Mouse (Mus musculus) embryo, embryonic 11.5 days (tissue): ENCODE measurements around the gene Klk13.

Experiments used
- DNase-seq: peaks from one replicate; pipeline ENCODE4 v3.0.0-alpha.2; 2012; ENCODE audit warnings: low read depth, low spot score

The Klk13 gene

GRCm38 (mm10) chr7:43771916-43772315, 59.5 kb downstream of the Klk13 start:
- DNase-seq: no peak

DNA sequence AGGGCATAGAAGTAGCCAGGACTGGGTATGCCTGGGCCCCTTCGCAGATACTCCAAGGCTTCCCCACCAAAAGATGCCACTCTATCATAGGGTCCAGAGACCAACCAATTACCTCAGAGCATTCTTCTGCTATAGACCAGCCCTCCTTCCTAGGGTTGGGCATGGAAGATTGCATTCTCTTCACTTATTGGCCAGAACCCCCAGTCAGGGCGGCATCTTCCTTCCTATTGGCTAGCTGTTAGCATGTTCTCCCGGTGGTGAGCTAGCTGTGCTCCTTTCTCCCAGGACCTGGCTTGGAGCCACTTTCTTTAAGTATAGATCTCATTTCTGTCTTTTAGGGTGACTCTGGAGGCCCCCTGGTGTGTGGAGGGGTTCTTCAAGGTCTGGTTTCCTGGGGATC, 60.5 kb downstream of the Klk13 start:
- no peak for DNase-seq

DNA sequence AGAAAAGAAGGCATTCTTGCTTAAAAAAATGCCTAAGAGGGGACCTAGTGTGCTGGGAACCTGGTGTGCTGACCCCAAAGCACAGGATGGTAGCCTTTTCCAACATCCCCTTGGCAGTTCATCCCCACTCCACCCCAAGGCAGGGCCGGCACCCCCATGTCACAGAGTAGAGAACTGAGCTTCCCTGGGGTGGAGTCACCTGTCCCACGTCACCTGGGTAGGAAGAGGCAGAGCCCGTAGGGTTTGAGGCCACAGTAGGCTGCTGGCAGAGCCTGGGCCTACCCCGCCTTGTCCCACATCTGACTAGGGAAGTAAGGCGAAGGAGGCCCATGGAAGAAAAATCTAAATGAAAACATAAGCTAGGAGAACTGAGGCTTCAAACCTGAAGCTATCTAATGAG, 62.0 kb downstream of the Klk13 start, which contains the start of gene Klk11:
Klk11 (plus strand) TSS at position 241 of the 400 bp plus-strand sequence.
- no peak for DNase-seq

DNA sequence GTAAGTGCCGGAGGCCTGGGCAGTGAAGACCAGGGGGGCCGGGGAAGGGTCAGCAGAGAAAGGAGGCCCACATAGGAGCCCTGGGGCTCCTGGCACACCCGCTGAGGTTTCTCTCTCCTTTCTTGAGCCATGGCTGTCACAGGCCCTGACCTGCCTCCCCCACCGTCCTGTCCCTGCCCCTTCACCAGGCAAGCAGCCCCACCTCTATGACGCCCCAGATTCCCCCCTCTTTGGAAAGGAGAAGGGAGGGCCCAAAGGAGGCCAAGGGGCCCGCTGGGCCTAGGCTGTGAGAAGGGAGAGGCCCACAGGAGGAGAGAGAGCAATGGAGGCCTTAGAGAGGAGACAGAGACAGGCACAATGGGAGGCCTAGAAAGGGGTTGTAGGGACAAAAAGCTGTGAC, 62.4 kb downstream of the Klk13 start:
- DNase-seq: no peak

DNA sequence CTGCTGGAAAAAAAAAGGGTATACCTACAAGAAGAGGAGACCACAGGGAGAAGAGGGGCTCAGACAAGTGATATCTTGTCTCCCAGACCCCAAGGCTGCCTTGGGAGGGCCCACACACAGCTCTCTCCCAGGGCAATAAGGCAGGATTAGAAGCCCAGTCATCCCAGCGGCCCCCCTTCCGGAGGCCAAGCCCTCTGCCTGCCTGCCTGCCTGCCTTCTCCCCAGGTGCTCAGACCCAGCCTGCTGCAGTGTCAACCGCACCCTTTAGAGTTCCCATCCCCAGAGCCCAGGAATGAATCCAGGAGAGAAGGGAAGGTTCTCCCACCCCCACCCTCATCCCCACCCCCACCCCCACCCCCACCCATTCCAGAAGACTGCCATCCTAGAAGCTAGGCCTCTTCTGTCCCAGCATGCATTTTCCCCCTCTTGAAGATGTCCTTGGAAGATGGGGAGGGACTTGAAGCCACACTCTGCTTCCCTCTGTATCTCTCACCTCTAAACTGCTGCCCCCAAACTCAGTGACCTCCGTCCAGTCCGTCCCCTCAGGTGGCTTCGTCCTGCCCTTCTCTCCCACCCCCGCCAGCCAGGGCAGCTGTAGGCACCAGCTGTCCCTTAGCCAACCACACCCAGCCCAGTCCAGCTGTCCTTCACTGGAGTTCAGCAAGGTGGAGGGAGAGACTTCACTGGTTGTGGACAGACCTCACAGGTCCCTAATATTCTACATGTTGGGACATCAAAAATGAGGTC, 63.1 kb downstream of the Klk13 start:
- DNase-seq: no peak

DNA sequence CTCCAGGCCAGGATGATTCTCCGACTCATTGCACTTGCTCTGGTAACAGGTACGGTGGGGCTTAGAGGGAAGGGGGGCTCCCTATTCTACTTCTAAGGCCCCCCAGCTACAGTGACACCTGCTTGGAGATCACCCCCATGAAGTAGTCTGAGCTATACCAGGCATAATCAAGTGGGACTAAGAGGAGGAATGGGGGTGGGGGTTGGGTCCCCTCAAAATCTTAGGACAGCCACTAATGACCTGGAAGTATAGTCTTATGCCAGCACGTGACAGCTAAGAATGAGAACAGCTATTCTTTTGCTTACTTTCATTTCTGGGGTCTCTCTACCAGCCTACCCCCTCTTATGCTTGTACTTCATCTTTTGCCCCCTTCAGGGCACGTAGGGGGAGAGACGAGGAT, 64.1 kb downstream of the Klk13 start:
- DNase-seq: no peak
